Mouse (Mus musculus): ENCODE data around the gene Dlk2.

Dlk2 gene

GRCm38 (mm10) chr17:46284653-46285052 is 12.6 kb upstream of the Dlk2 start:
- ChIA-PET POLR2A (interaction anchor here in 3 of 4 experiments (0.6 to 7.3 kb wide), 17 partner anchors 9 to 1570 kb away, joined by 3 to 48 read pairs (median 5); partner anchors contain the start of genes Dlk2 (in 1 of the 3), Polh (in 1 of the 3) and Xpo5 (in 1 of the 3)), CTCF (interaction anchor here in 1 of 4 experiments (1.2 to 2.8 kb wide), 2 partner anchors 18 to 25 kb away, joined by 3 to 9 read pairs; no protein-coding TSS in a partner anchor)

GRCm38 (mm10) chr17:46285407-46285806 is 11.8 kb upstream of the Dlk2 start:
- CTCF ChIA-PET, result interaction anchor here in 2 of 4 experiments (0.6 to 2.8 kb wide), 2 partner anchors 19 to 202 kb away, joined by 5 to 9 read pairs; partner anchors contain the start of gene Ttbk1 (in 1 of the 2)
- POLR2A ChIA-PET, result interaction anchor here in 3 of 4 experiments (0.6 to 7.3 kb wide), 18 partner anchors 8 to 1569 kb away, joined by 3 to 48 read pairs (median 6); partner anchors contain the start of gene Dlk2 (in 1 of the 3)

- ChIA-PET CTCF (interaction anchor here (0.5 to 2.6 kb wide), 9 partner anchors 14 to 691 kb away, joined by 3 to 17 read pairs (median 5); no protein-coding TSS in a partner anchor), POLR2A (interaction anchor here (0.6 to 2.5 kb wide), 12 partner anchors 9 to 150 kb away, joined by 3 to 8 read pairs (median 4); partner anchors contain the start of genes Dlk2 (in 2 of the 4), Lrrc73 (in 1 of the 4), Polr1c (in 1 of the 4) and Slc22a7 (in 1 of the 4))
Measured at GRCm38 (mm10) chr17:46287678-46288095, 9.5 kb upstream of the Dlk2 start.

GRCm38 (mm10) chr17:46296601-46297000 is 620 bp upstream of the Dlk2 start:
- ChIA-PET POLR2A (interaction anchor here in 2 of 4 experiments (1.0 to 4.0 kb wide), 8 partner anchors 8 to 30 kb away, joined by 3 to 15 read pairs (median 6); no protein-coding TSS in a partner anchor), CTCF (interaction anchor here in 2 of 4 experiments (1.0 to 4.8 kb wide), 2 partner anchors 30 to 31 kb away, joined by 5 to 24 read pairs; no protein-coding TSS in a partner anchor)

- CTCF ChIA-PET, result interaction anchor here (0.9 to 4.8 kb wide), 4 partner anchors 30 to 31 kb away, joined by 3 to 24 read pairs (median 9); no protein-coding TSS in a partner anchor
- POLR2A ChIA-PET, result interaction anchor here (0.6 to 4.0 kb wide), 14 partner anchors 8 to 37 kb away, joined by 3 to 15 read pairs (median 4); partner anchors contain the start of gene Abcc10 (in 2 of the 4)
Measured at GRCm38 (mm10) chr17:46297028-46297363, 225 bp upstream of the Dlk2 start.

GRCm38 (mm10) chr17:46298220-46298913 is 1.1 kb downstream of the Dlk2 start:
- ChIA-PET POLR2A (interaction anchor here (0.6 to 4.0 kb wide), 13 partner anchors 10 to 203 kb away, joined by 3 to 15 read pairs (median 5); no protein-coding TSS in a partner anchor), CTCF (interaction anchor here (0.5 to 4.8 kb wide), 12 partner anchors 12 to 223 kb away, joined by 3 to 24 read pairs (median 3); no protein-coding TSS in a partner anchor)

- ChIA-PET CTCF (interaction anchor here (0.6 to 2.1 kb wide), 5 partner anchors 14 to 1220 kb away, joined by 3 to 8 read pairs (median 3); no protein-coding TSS in a partner anchor), POLR2A (interaction anchor here in 2 of 4 experiments (0.7 to 2.8 kb wide), 21 partner anchors 12 to 152 kb away, joined by 3 to 16 read pairs (median 3); partner anchors contain the start of genes Abcc10 (in 2 of the 2), Polr1c (in 1 of the 2) and Yipf3 (in 1 of the 2))
Measured at GRCm38 (mm10) chr17:46301892-46302291, 4.7 kb downstream of the Dlk2 start.

GRCm38 (mm10) chr17:46304184-46304583 is 7.0 kb downstream of the Dlk2 start:
- POLR2A ChIA-PET, result interaction anchor here in 2 of 4 experiments (0.6 to 1.1 kb wide), 4 partner anchors 10 to 265 kb away, joined by 3 to 4 read pairs (median 3); no protein-coding TSS in a partner anchor
- CTCF ChIA-PET, result interaction anchor here in 2 of 4 experiments (1.2 to 2.0 kb wide), 2 partner anchors 24 to 67 kb away, joined by 3 to 4 read pairs; partner anchors contain the start of gene Abcc10 (in 1 of the 2)

- POLR2A ChIA-PET, result interaction anchor here in 2 of 4 experiments (1.0 to 2.3 kb wide), 4 partner anchors 8 to 197 kb away, joined by 3 to 9 read pairs (median 4); no protein-coding TSS in a partner anchor
Measured at GRCm38 (mm10) chr17:46306956-46307355, 9.7 kb downstream of the Dlk2 start.

GRCm38 (mm10) chr17:46309835-46310234 is 12.6 kb downstream of the Dlk2 start:
- ChIA-PET CTCF (interaction anchor here in 2 of 4 experiments (0.6 to 1.2 kb wide), 2 partner anchors 44 to 624 kb away, joined by 5 to 6 read pairs; no protein-coding TSS in a partner anchor), POLR2A (interaction anchor here in 1 of 4 experiments (0.9 to 1.2 kb wide), 5 partner anchors 12 to 52 kb away, joined by 3 to 5 read pairs (median 3); partner anchors contain the start of gene Abcc10)

More at GRCm38 (mm10) chr17:46306956-46307355, 9.7 kb downstream of the Dlk2 start:
- CTCF ChIA-PET, result interaction anchor here in 2 of 4 experiments (0.5 to 0.8 kb wide), 3 partner anchors 64 to 215 kb away, joined by 4 to 7 read pairs (median 6); no protein-coding TSS in a partner anchor

GRCm38 (mm10) chr17:46310515-46310914 is 13.3 kb downstream of the Dlk2 start:
- ChIA-PET POLR2A (interaction anchor here in 2 of 4 experiments (0.6 to 1.3 kb wide), 5 partner anchors 15 to 580 kb away, joined by 3 to 5 read pairs (median 3); partner anchors contain the start of genes Abcc10 (in 1 of the 2) and Tbcc (in 1 of the 2)), CTCF (interaction anchor here in 1 of 4 experiments (1.2 kb wide), 1 partner anchor 45 kb away, joined by 5 read pairs; no protein-coding TSS in a partner anchor)

- CTCF ChIA-PET, result no interaction called here
- POLR2A ChIA-PET, result no interaction called here
Measured at GRCm38 (mm10) chr17:46313135-46313715, 16.0 kb downstream of the Dlk2 start.

GRCm38 (mm10) chr17:46315813-46316212 is 18.6 kb downstream of the Dlk2 start:
- CTCF ChIA-PET, result interaction anchor here in 1 of 4 experiments (0.6 kb wide), 1 partner anchor 495 kb away, joined by 5 read pairs; no protein-coding TSS in a partner anchor
- POLR2A ChIA-PET, result interaction anchor here in 2 of 4 experiments (0.6 to 1.7 kb wide), 7 partner anchors 9 to 123 kb away, joined by 3 to 5 read pairs (median 4); partner anchors contain the start of gene Abcc10 (in 1 of the 2)

GRCm38 (mm10) chr17:46320492-46320891 is 23.3 kb downstream of the Dlk2 start:
- ChIA-PET CTCF (no interaction called here), POLR2A (interaction anchor here in 1 of 4 experiments (1.1 kb wide), 1 partner anchor 12 kb away, joined by 4 read pairs; no protein-coding TSS in a partner anchor)

GRCm38 (mm10) chr17:46322046-46322823 is 25.0 kb downstream of the Dlk2 start:
- CTCF ChIA-PET, result interaction anchor here in 1 of 4 experiments (0.7 kb wide), 1 partner anchor 50 kb away, joined by 3 read pairs; no protein-coding TSS in a partner anchor
- POLR2A ChIA-PET, result interaction anchor here in 2 of 4 experiments (0.8 to 1.2 kb wide), 4 partner anchors 13 to 269 kb away, joined by 3 to 5 read pairs (median 3); partner anchors contain the start of gene Crip3 (in 1 of the 2)

GRCm38 (mm10) chr17:46327413-46327905 is 30.2 kb downstream of the Dlk2 start:
- ChIA-PET CTCF (interaction anchor here (0.6 to 1.7 kb wide), 14 partner anchors 9 to 580 kb away, joined by 3 to 14 read pairs (median 4); partner anchors contain the start of genes Cnpy3 (in 1 of the 4), Polh (in 1 of the 4), Tbcc (in 1 of the 4) and Xpo5 (in 1 of the 4)), POLR2A (interaction anchor here (0.5 to 2.5 kb wide), 54 partner anchors 9 to 1267 kb away, joined by 3 to 12 read pairs (median 4); partner anchors contain the start of genes Dlk2 (in 2 of the 4), Dnph1 (in 2 of the 4), Zfp318 (in 2 of the 4) and Cnpy3 (in 1 of the 4))

Data from embryonic stem cell, embryonic (primary cell).